7 mouse cellular contexts compared by ENCODE assay signal in the genomic region with DNA sequence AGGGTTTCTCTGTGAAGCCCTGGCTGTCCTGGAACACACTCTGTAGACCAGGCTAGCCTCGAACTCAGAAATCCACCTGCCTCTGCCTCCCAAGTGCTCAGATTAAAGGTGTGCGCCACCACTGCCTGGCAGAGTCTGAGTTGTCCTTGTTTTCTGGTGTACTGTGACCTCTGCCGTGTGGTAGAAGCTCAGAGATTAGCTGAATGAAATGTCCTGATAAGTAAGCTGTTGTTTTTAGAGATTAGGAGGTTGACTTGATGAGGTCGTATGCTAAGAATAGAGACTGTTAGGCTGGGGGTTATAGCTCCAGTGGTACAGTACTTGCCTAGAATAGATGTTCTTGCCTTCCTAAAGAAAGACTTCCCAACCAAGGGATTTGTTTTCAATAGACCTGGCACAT. TPM values are rescaled to one million over a fixed set of nuclear protein-coding genes. Genes with fewer than 3 reads are reported as not detected.
DNase-seq lines count a peak whose midpoint lies in the region; ATAC-seq and TF ChIP-seq lines count a peak whose summit lies in the region.

No protein-coding gene starts in this region.

- peak overlapping the region; percentile 83 for H3K4me3 ChIP-seq in C2C12 (ENCODE audit: insufficient read depth, poor library complexity, severe bottlenecking)
- H3K4me3 ChIP-seq in E14TG2a.4 (replicated peaks; ENCODE audit: low read length) = peak overlapping the region; percentile 92
- peak overlapping the region; percentile 82 for H3K4me3 ChIP-seq in heart, embryonic 15.5 days
- peak overlapping the region; percentile 88 for H3K4me3 ChIP-seq in liver, embryonic 16.5 days (ENCODE audit: low read depth, low read length)

- H3K9ac ChIP-seq in heart, embryonic 15.5 days = peak overlapping the region; percentile 79; the same call in 1 of the 2 replicates
- peak overlapping the region; percentile 86 for H3K9ac ChIP-seq in liver, embryonic 16.5 days (ENCODE audit: low read depth, low read length)

- no peak overlapping the region for H3ac ChIP-seq in C2C12 (ENCODE audit: control insufficient read depth, insufficient read length, low read depth)

- peaks cover 57% of the 10 kb centered on the region for H3K4me1 ChIP-seq in E14TG2a.4 (replicated peaks; ENCODE audit: low read depth, low read length)
- H3K4me1 ChIP-seq in heart, embryonic 15.5 days (replicated peaks) = peaks cover 22% of the 10 kb centered on the region
- peaks cover 26% of the 10 kb centered on the region for H3K4me1 ChIP-seq in liver, embryonic 16.5 days (ENCODE audit: control insufficient read depth, low read depth, low read length)

- peak overlapping the region; percentile 80 for H3K4me2 ChIP-seq in heart, embryonic 15.5 days
- H3K4me2 ChIP-seq in liver, embryonic 16.5 days (ENCODE audit: low read depth, low read length) = peak overlapping the region; percentile 56

- H3K79me3 ChIP-seq in C2C12 (ENCODE audit: low read depth) = peaks cover 38% of the 10 kb centered on the region

- 38% methylated on average over 4 of the region's 4 CpGs for WGBS in heart, embryonic 15.5 days
- WGBS in liver, embryonic 16.5 days (ENCODE audit: insufficient replicate concordance) = 21% methylated on average over 4 of the region's 4 CpGs

- TF ChIP-seq CTCF in C2C12 (IDR thresholded peaks at IDR 0.05; ENCODE audit: control insufficient read depth, insufficient read depth, insufficient read length) = no peak
- TF ChIP-seq CTCF in E14TG2a.4 (conservative IDR thresholded peaks at IDR 0.05; ENCODE audit: low read length) = no peak

- ATAC-seq in heart, embryonic 15.5 days (replicated peaks; ENCODE audit: insufficient number of reproducible peaks, insufficient read depth, low FRiP score, low read depth) = no peak
- ATAC-seq in liver, embryonic 16.5 days (ENCODE audit: low read depth) = no peak

- H3K27me3 ChIP-seq in C2C12 (ENCODE audit: control insufficient read depth, insufficient read depth, insufficient read length) = no peaks in the 10 kb centered on the region
- H3K27me3 ChIP-seq in E14TG2a.4 (ENCODE audit: insufficient read depth, low read length) = no peaks in the 10 kb centered on the region
- no peaks in the 10 kb centered on the region for H3K27me3 ChIP-seq in heart, embryonic 15.5 days
- H3K27me3 ChIP-seq in liver, embryonic 16.5 days (ENCODE audit: control insufficient read depth, insufficient read depth, low read depth, low read length) = no peaks in the 10 kb centered on the region

- H3K9me3 ChIP-seq in E14TG2a.4 (ENCODE audit: low read length) = no peaks in the 10 kb centered on the region
- no peaks in the 10 kb centered on the region for H3K9me3 ChIP-seq in heart, embryonic 15.5 days (replicated peaks)
- H3K9me3 ChIP-seq in liver, embryonic 16.5 days (replicated peaks; ENCODE audit: control insufficient read depth, low read length) = no peaks in the 10 kb centered on the region

- DNase-seq in adrenal gland, adult 18-20 months (ENCODE audit: low spot score in 2 of 2) = no peak
- DNase-seq in B cell, adult 2 months = no peak
- no peak for DNase-seq in Muller cell, postnatal 12 days (ENCODE audit: inconsistent ontology term)

- H3K27ac ChIP-seq in heart, embryonic 15.5 days = peak overlapping the region; percentile 100
- peak overlapping the region; percentile 100 for H3K27ac ChIP-seq in liver, embryonic 16.5 days (ENCODE audit: low read length)

- peaks cover 60% of the 10 kb centered on the region for H3K79me2 ChIP-seq in C2C12 (ENCODE audit: control insufficient read depth, insufficient read depth)

- H3K36me3 ChIP-seq in C2C12 (ENCODE audit: control insufficient read depth, insufficient read depth) (peaks cover 22% of the 10 kb centered on the region), E14TG2a.4 (ENCODE audit: insufficient read depth, low read length) (peaks cover 56% of the 10 kb centered on the region)
- H3K36me3 ChIP-seq in heart, embryonic 15.5 days = peaks cover 22% of the 10 kb centered on the region
- H3K36me3 ChIP-seq in liver, embryonic 16.5 days (ENCODE audit: control insufficient read depth, insufficient read depth) = peaks cover 8% of the 10 kb centered on the region; the same call in 1 of the 2 replicates

TF ChIP-seq in C2C12, 6 proteins besides CTCF, POLR2A, EP300 and RAD21:
- TF ChIP-seq CEBPB (IDR thresholded peaks at IDR 0.05; ENCODE audit: low read depth) = no peak
- TF ChIP-seq MAX (IDR thresholded peaks at IDR 0.05) = no peak
- no peak for TF ChIP-seq FOSL1 (IDR thresholded peaks at IDR 0.05; ENCODE audit: insufficient read depth, low read length, poor library complexity, severe bottlenecking)
- TF ChIP-seq MYOG (IDR thresholded peaks at IDR 0.05; ENCODE audit: control insufficient read depth, extremely low read depth, insufficient read length) = no peak
- TF ChIP-seq USF1 (IDR thresholded peaks at IDR 0.05; ENCODE audit: low read depth) = no peak
- no peak for TF ChIP-seq MYOD1 (IDR thresholded peaks at IDR 0.05; ENCODE audit: control insufficient read depth, insufficient read length, low read depth)

RNA-seq across cellular contexts. Expression of a gene that starts 1.2 kb away (rescaled TPM):
- 300 TPM for polyA plus RNA-seq in C2C12 (2012; fragmentation: generic; extraction: Trizol)
- 356 and 369 TPM in 2 replicates for polyA plus RNA-seq in heart, embryonic 15.5 days (2015; fragmentation: Nextera tagmentation; extraction: Ambion mirVana)
- polyA plus RNA-seq in liver, embryonic 16.5 days (2015; fragmentation: Nextera tagmentation; extraction: Ambion mirVana) = 190 and 213 TPM in 2 replicates
- total RNA-seq in adrenal gland, adult 18-20 months (2021) = 100 to 1,000 TPM; 356 to 357 TPM

RNA-seq across cellular contexts. Expression of a gene that starts 1.2 kb away (rescaled TPM):
- 13.7 TPM for polyA plus RNA-seq in C2C12 (2012; fragmentation: generic; extraction: Trizol)
- polyA plus RNA-seq in heart, embryonic 15.5 days (2015; fragmentation: Nextera tagmentation; extraction: Ambion mirVana) = 31.6 and 34.9 TPM in 2 replicates
- polyA plus RNA-seq in liver, embryonic 16.5 days (2015; fragmentation: Nextera tagmentation; extraction: Ambion mirVana) = 14.9 and 15.2 TPM in 2 replicates
- 10 to 100 TPM; 36.1 to 36.2 TPM for total RNA-seq in adrenal gland, adult 18-20 months (2021)

RNA-seq across cellular contexts. Expression of a gene that starts 8.1 kb away (rescaled TPM):
- polyA plus RNA-seq in C2C12 (2012; fragmentation: generic; extraction: Trizol) = 0.71 TPM
- 8.2 and 9.1 TPM in 2 replicates for polyA plus RNA-seq in heart, embryonic 15.5 days (2015; fragmentation: Nextera tagmentation; extraction: Ambion mirVana)
- 14.4 and 15.0 TPM in 2 replicates for polyA plus RNA-seq in liver, embryonic 16.5 days (2015; fragmentation: Nextera tagmentation; extraction: Ambion mirVana)
- 1 to 10 TPM; 4.2 to 5.8 TPM for total RNA-seq in adrenal gland, adult 18-20 months (2021)

RNA-seq across cellular contexts. Expression of a gene that starts 14.5 kb away (rescaled TPM):
- 24.6 TPM for polyA plus RNA-seq in C2C12 (2012; fragmentation: generic; extraction: Trizol)
- polyA plus RNA-seq in heart, embryonic 15.5 days (2015; fragmentation: Nextera tagmentation; extraction: Ambion mirVana) = 23.9 and 29.0 TPM in 2 replicates
- 7.4 and 7.6 TPM in 2 replicates for polyA plus RNA-seq in liver, embryonic 16.5 days (2015; fragmentation: Nextera tagmentation; extraction: Ambion mirVana)
- total RNA-seq in adrenal gland, adult 18-20 months (2021) = 10 to 100 TPM; 19.0 to 29.2 TPM

RNA-seq across cellular contexts. Expression of a gene that starts 34.0 kb away (rescaled TPM):
- 667 TPM for polyA plus RNA-seq in C2C12 (2012; fragmentation: generic; extraction: Trizol)
- polyA plus RNA-seq in heart, embryonic 15.5 days (2015; fragmentation: Nextera tagmentation; extraction: Ambion mirVana) = 746 and 792 TPM in 2 replicates
- 5,943 and 6,062 TPM in 2 replicates for polyA plus RNA-seq in liver, embryonic 16.5 days (2015; fragmentation: Nextera tagmentation; extraction: Ambion mirVana)
- 100 to 1,000 TPM; 551 to 749 TPM for total RNA-seq in adrenal gland, adult 18-20 months (2021)
